Mouse (Mus musculus) adrenal gland, adult (tissue): ENCODE data around the gene Scgb2a2.
A peak's percentile ranks its signal among the peaks of the same experiment; 100 is the strongest.
"Not testable (repeated sequence)": the region's sequence is repeated elsewhere in the genome, so short reads cannot be mapped to it uniquely, and the experiment has no call there.

Experiments
- DNase-seq, 2 experiments: peaks; one replicate each; pipeline ENCODE4 v3.0.0; 2022 to 2023; ENCODE audit warnings: low spot score in 1 of 2; ENCODE audit not compliant: inconsistent age in 2 of 2

Gene Scgb2a2

GRCm38 (mm10) chr19:9847262-9847661 is at the start of gene Scgb2a2:
Scgb2a2 (plus strand) TSS chr19:9847562.
- no peak for DNase-seq

- DNase-seq = peak; percentile 46 to 79
These were observed 10.6 kb upstream of the Scgb2a2 start for GRCm38 (mm10) chr19:9836581-9837340.

GRCm38 (mm10) chr19:9837341-9837715 is 10.0 kb upstream of the Scgb2a2 start:
- DNase-seq = no peak

GRCm38 (mm10) chr19:9849368-9850075 is 2.2 kb downstream of the Scgb2a2 start:
- DNase-seq = peak; percentile 20 to 82

- DNase-seq = not testable (repeated sequence)
These were observed 13.5 kb downstream of the Scgb2a2 start for GRCm38 (mm10) chr19:9860821-9861220.

GRCm38 (mm10) chr19:9864856-9865255 is 17.5 kb downstream of the Scgb2a2 start:
- DNase-seq = no peak

GRCm38 (mm10) chr19:9865466-9865865 is 18.1 kb downstream of the Scgb2a2 start:
- DNase-seq = no peak

- DNase-seq = no peak
These were observed 30.9 kb downstream of the Scgb2a2 start for GRCm38 (mm10) chr19:9878186-9878835.

- no peak for DNase-seq
These were observed 39.0 kb downstream of the Scgb2a2 start for GRCm38 (mm10) chr19:9886348-9886747.

GRCm38 (mm10) chr19:9886771-9887170 is 39.4 kb downstream of the Scgb2a2 start:
- no peak for DNase-seq

GRCm38 (mm10) chr19:9896067-9896466 is 48.7 kb downstream of the Scgb2a2 start:
- no peak for DNase-seq

GRCm38 (mm10) chr19:9898339-9899066 is 51.1 kb downstream of the Scgb2a2 start:
- peak in 1 of 2 experiments; percentile 77 for DNase-seq

GRCm38 (mm10) chr19:9899072-9899779 is 51.9 kb downstream of the Scgb2a2 start, which contains the start of gene Incenp:
Incenp (minus strand) TSS chr19:9899551.
- DNase-seq = peak; percentile 95 to 98

GRCm38 (mm10) chr19:9899780-9900146 is 52.4 kb downstream of the Scgb2a2 start:
- no peak for DNase-seq

GRCm38 (mm10) chr19:9900696-9901095 is 53.3 kb downstream of the Scgb2a2 start:
- not testable (repeated sequence) for DNase-seq
